Mouse (Mus musculus) liver, embryonic 15.5 days (tissue): ENCODE data around the gene Slco3a1. TPM values are rescaled to one million over a fixed set of nuclear protein-coding genes. Genes with fewer than 3 reads are reported as not detected.

Experiments
- ATAC-seq: fragments of 200-750 bp; cut with Nextera tagmentation; 2 replicates; pipeline ENCODE4 v1.8.0; 2017; ENCODE audit warnings: moderate number of reproducible peaks, mild to moderate bottlenecking, moderate library complexity; ENCODE audit not compliant: insufficient read depth
- H3K27ac ChIP-seq: fragments of 300-500 bp; sonication (generic); replicated peaks from 2 replicates; pipeline ENCODE4 v1.5.1; 2015; ENCODE audit warnings: mild to moderate bottlenecking, inconsistent platforms
- H3K27me3 ChIP-seq: fragments of 300-500 bp; sonication (generic); 2 replicates; pipeline ENCODE4 v1.6.1; 2015; ENCODE audit warnings: mild to moderate bottlenecking, inconsistent platforms
- H3K36me3 ChIP-seq: fragments of 300-500 bp; sonication (generic); replicated peaks from 2 replicates; pipeline ENCODE4 v1.6.1; 2015; ENCODE audit warnings: moderate library complexity, mild to moderate bottlenecking, inconsistent platforms
- H3K4me1 ChIP-seq: fragments of 300-500 bp; sonication (generic); replicated peaks from 2 replicates; pipeline ENCODE4 v1.6.1; 2015; ENCODE audit warnings: inconsistent platforms
- H3K4me2 ChIP-seq: fragments of 300-500 bp; sonication (generic); 2 replicates; pipeline ENCODE4 v1.6.1; 2015; ENCODE audit warnings: moderate library complexity, mild to moderate bottlenecking, inconsistent platforms
- H3K4me3 ChIP-seq: fragments of 300-500 bp; sonication (generic); replicated peaks from 2 replicates; pipeline ENCODE4 v1.5.1; 2015; ENCODE audit warnings: mild to moderate bottlenecking, inconsistent platforms
- H3K9ac ChIP-seq: fragments of 300-500 bp; sonication (generic); 2 replicates; pipeline ENCODE4 v1.6.1; 2015; ENCODE audit warnings: moderate library complexity, mild to moderate bottlenecking, inconsistent platforms
- H3K9me3 ChIP-seq: fragments of 300-500 bp; sonication (generic); replicated peaks from 2 replicates; pipeline ENCODE4 v1.6.1; 2016; ENCODE audit warnings: inconsistent platforms
- whole genome bisulfite sequencing: fragments of 180-500 bp; shearing (Covaris S2); methylation state at CpG from one replicate; pipeline ENCODE4 v1.1.7; 2015; ENCODE audit warnings: mixed read lengths; ENCODE audit not compliant: insufficient replicate concordance; 5-methylcytosine and 5-hydroxymethylcytosine counted together
- polyA plus RNA-seq: library from polyadenylated mRNA; unstranded; fragments of >200 nt; fragmentation: Nextera tagmentation; extraction: Ambion mirVana; gene quantifications from 2 replicates; pipeline ENCODE4 v1.2.1, GENCODE M21; 2015

The Slco3a1 gene
- polyA plus RNA-seq, 1 experiment from 2014 or later, result 1.2 TPM

- Histone ChIP-seq H3K27me3 (no peaks in the 10 kb centered on the region), H3K4me3 (no peak overlapping the region)
Observed at GRCm38 (mm10) chr7:74485669-74486068, 68.9 kb downstream of the Slco3a1 start.

GRCm38 (mm10) chr7:74484024-74484385, 70.6 kb downstream of the Slco3a1 start:
- Histone ChIP-seq H3K4me3 (no peak overlapping the region), H3K36me3 (no peaks in the 10 kb centered on the region), H3K27me3 (no peaks in the 10 kb centered on the region), H3K9ac (no peak overlapping the region), H3K4me2 (no peak overlapping the region), H3K27ac (no peak overlapping the region), H3K4me1 (no peaks in the 10 kb centered on the region), H3K9me3 (no peaks in the 10 kb centered on the region)
- WGBS, result 62% methylated on average over 2 of the region's 2 CpGs
- ATAC-seq, result no peak

More at GRCm38 (mm10) chr7:74485669-74486068, 68.9 kb downstream of the Slco3a1 start:
- H3K4me1 ChIP-seq, result no peaks in the 10 kb centered on the region
- 36% methylated on average over 2 of the region's 2 CpGs for WGBS
- H3K4me2 ChIP-seq, result no peak overlapping the region
- no peak overlapping the region for H3K9ac ChIP-seq
- no peak overlapping the region for H3K27ac ChIP-seq
- no peaks in the 10 kb centered on the region for H3K9me3 ChIP-seq
- no peaks in the 10 kb centered on the region for H3K36me3 ChIP-seq
- ATAC-seq, result no peak

GRCm38 (mm10) chr7:74483294-74484023, 71.1 kb downstream of the Slco3a1 start:
- Histone ChIP-seq H3K9ac (no peak overlapping the region), H3K27me3 (no peaks in the 10 kb centered on the region), H3K9me3 (no peaks in the 10 kb centered on the region), H3K4me1 (no peaks in the 10 kb centered on the region), H3K4me3 (no peak overlapping the region), H3K27ac (no peak overlapping the region), H3K4me2 (no peak overlapping the region), H3K36me3 (no peaks in the 10 kb centered on the region)
- 54% methylated on average over 3 of the region's 3 CpGs for WGBS
- ATAC-seq, result no peak

GRCm38 (mm10) chr7:74471740-74472139, 82.8 kb downstream of the Slco3a1 start:
- no peak overlapping the region for H3K4me3 ChIP-seq
- no peak for ATAC-seq

GRCm38 (mm10) chr7:74466886-74467285, 87.7 kb downstream of the Slco3a1 start:
- H3K27ac ChIP-seq, result no peak overlapping the region
- no peaks in the 10 kb centered on the region for H3K36me3 ChIP-seq
- H3K4me3 ChIP-seq, result no peak overlapping the region
- H3K4me1 ChIP-seq, result no peaks in the 10 kb centered on the region
- ATAC-seq, result no peak
- no peaks in the 10 kb centered on the region for H3K27me3 ChIP-seq
- WGBS, result 61% methylated on average over 4 of the region's 4 CpGs
- H3K9me3 ChIP-seq, result no peaks in the 10 kb centered on the region
- no peak overlapping the region for H3K4me2 ChIP-seq
- H3K9ac ChIP-seq, result no peak overlapping the region

More at GRCm38 (mm10) chr7:74471740-74472139, 82.8 kb downstream of the Slco3a1 start:
- Histone ChIP-seq H3K36me3 (no peaks in the 10 kb centered on the region), H3K27ac (no peak overlapping the region), H3K9ac (no peak overlapping the region), H3K4me1 (no peaks in the 10 kb centered on the region), H3K9me3 (no peaks in the 10 kb centered on the region), H3K27me3 (no peaks in the 10 kb centered on the region), H3K4me2 (no peak overlapping the region)
- 49% methylated on average over 7 of the region's 7 CpGs for WGBS

GRCm38 (mm10) chr7:74464638-74465037, 89.9 kb downstream of the Slco3a1 start:
- Histone ChIP-seq H3K36me3 (no peaks in the 10 kb centered on the region), H3K27me3 (no peaks in the 10 kb centered on the region), H3K4me1 (no peaks in the 10 kb centered on the region), H3K9ac (no peak overlapping the region), H3K27ac (no peak overlapping the region), H3K4me2 (no peak overlapping the region), H3K4me3 (no peak overlapping the region), H3K9me3 (no peaks in the 10 kb centered on the region)
- WGBS, result 60% methylated on average over 7 of the region's 7 CpGs
- ATAC-seq, result no peak

GRCm38 (mm10) chr7:74462451-74462850, 92.1 kb downstream of the Slco3a1 start:
- Histone ChIP-seq H3K4me3 (no peak overlapping the region), H3K36me3 (no peaks in the 10 kb centered on the region), H3K4me2 (no peak overlapping the region), H3K9me3 (no peaks in the 10 kb centered on the region), H3K4me1 (0 out of 2 replicates have a peak, but pooled peaks cover 6% of the 10 kb centered on the region), H3K27ac (no peak overlapping the region), H3K9ac (no peak overlapping the region), H3K27me3 (no peaks in the 10 kb centered on the region)
- 47% methylated on average over 4 of the region's 4 CpGs for WGBS
- ATAC-seq, result no peak

- no peak overlapping the region for H3K4me3 ChIP-seq
- H3K9me3 ChIP-seq, result no peaks in the 10 kb centered on the region
- no peaks in the 10 kb centered on the region for H3K27me3 ChIP-seq
- H3K9ac ChIP-seq, result no peak overlapping the region
- 0 out of 2 replicates have a peak, but pooled peaks cover 6% of the 10 kb centered on the region for H3K4me1 ChIP-seq
- no peak for ATAC-seq
- no peaks in the 10 kb centered on the region for H3K36me3 ChIP-seq
- no peak overlapping the region for H3K27ac ChIP-seq
- H3K4me2 ChIP-seq, result no peak overlapping the region
- 54% methylated on average over 5 of the region's 5 CpGs for WGBS
Observed at GRCm38 (mm10) chr7:74461736-74462135, 92.8 kb downstream of the Slco3a1 start.

- WGBS, result 83% methylated on average over 1 of the region's 1 CpGs
- no peak overlapping the region for H3K4me2 ChIP-seq
- no peak for ATAC-seq
Observed at GRCm38 (mm10) chr7:74461146-74461545, 93.4 kb downstream of the Slco3a1 start.

GRCm38 (mm10) chr7:74459812-74460211, 94.8 kb downstream of the Slco3a1 start:
- H3K27me3 ChIP-seq, result no peaks in the 10 kb centered on the region
- no peaks in the 10 kb centered on the region for H3K36me3 ChIP-seq
- no peak overlapping the region for H3K4me3 ChIP-seq
- no peak overlapping the region for H3K27ac ChIP-seq
- 0 out of 2 replicates have a peak, but pooled peaks cover 6% of the 10 kb centered on the region for H3K4me1 ChIP-seq
- H3K4me2 ChIP-seq, result no peak overlapping the region
- WGBS, result 62% methylated on average over 3 of the region's 3 CpGs
- ATAC-seq, result no peak
- no peak overlapping the region for H3K9ac ChIP-seq
- H3K9me3 ChIP-seq, result no peaks in the 10 kb centered on the region

More at GRCm38 (mm10) chr7:74461146-74461545, 93.4 kb downstream of the Slco3a1 start:
- no peak overlapping the region for H3K27ac ChIP-seq
- no peaks in the 10 kb centered on the region for H3K27me3 ChIP-seq
- H3K4me3 ChIP-seq, result no peak overlapping the region
- no peaks in the 10 kb centered on the region for H3K36me3 ChIP-seq
- no peaks in the 10 kb centered on the region for H3K9me3 ChIP-seq
- H3K9ac ChIP-seq, result no peak overlapping the region
- H3K4me1 ChIP-seq, result 0 out of 2 replicates have a peak, but pooled peaks cover 6% of the 10 kb centered on the region

- ATAC-seq, result no peak
- Histone ChIP-seq H3K4me1 (0 out of 2 replicates have a peak, but pooled peaks cover 6% of the 10 kb centered on the region), H3K27me3 (no peaks in the 10 kb centered on the region), H3K27ac (no peak overlapping the region), H3K9ac (no peak overlapping the region), H3K36me3 (no peaks in the 10 kb centered on the region), H3K9me3 (no peaks in the 10 kb centered on the region), H3K4me3 (no peak overlapping the region), H3K4me2 (no peak overlapping the region)
- WGBS, result 30% methylated on average over 5 of the region's 5 CpGs
Observed at GRCm38 (mm10) chr7:74459277-74459676, 95.3 kb downstream of the Slco3a1 start.
